Mouse (Mus musculus) G1E (cell line): Measurements from ENCODE around the gene Ggta1.

Experiments
- CTCF ChIP-seq: IDR thresholded peaks from 2 replicates; pipeline ENCODE4 v1.5.1; 2012; ENCODE audit warnings: low read depth, low read length, inconsistent platforms, mixed read lengths
- GATA1 ChIP-seq: IDR thresholded peaks from 2 replicates; pipeline ENCODE4 v1.6.1; 2012; ENCODE audit warnings: borderline replicate concordance, low read length, inconsistent platforms, mixed read lengths
- GATA2 ChIP-seq: IDR thresholded peaks from 2 replicates; pipeline ENCODE4 v1.6.1; 2012; ENCODE audit warnings: low read depth, low read length, inconsistent platforms, borderline replicate concordance
- POLR2AphosphoS5 ChIP-seq: IDR thresholded peaks from 2 replicates; pipeline ENCODE4 v1.6.1; 2012; ENCODE audit warnings: low read depth, low read length, inconsistent platforms; ENCODE audit not compliant: insufficient replicate concordance

GRCm38 (mm10) chr2:35468276-35468675 is 5.2 kb upstream of the Ggta1 start:
- TF ChIP-seq CTCF, result no peak
- TF ChIP-seq GATA1, result no peak
- no peak for TF ChIP-seq GATA2
- no peak for TF ChIP-seq POLR2AphosphoS5
